Mouse (Mus musculus) limb, embryonic 13.5 days (tissue): ENCODE data around the gene Cask. TPM values are rescaled to one million over a fixed set of nuclear protein-coding genes. Genes with fewer than 3 reads are reported as not detected.

ENCODE experiments used
- ATAC-seq: fragments of 200-750 bp; cut with Nextera tagmentation; 2 replicates; pipeline ENCODE4 v1.8.0; 2017; ENCODE audit warnings: low read depth, moderate number of reproducible peaks, moderate TSS enrichment; ENCODE audit not compliant: low FRiP score
- H3K27ac ChIP-seq: fragments of 300-500 bp; sonication (generic); 2 replicates; pipeline ENCODE4 v1.5.1; 2015; ENCODE audit warnings: inconsistent platforms, mild to moderate bottlenecking, moderate library complexity
- H3K27me3 ChIP-seq: fragments of 300-500 bp; sonication (generic); 2 replicates; pipeline ENCODE4 v1.6.1; 2015; ENCODE audit warnings: mild to moderate bottlenecking, inconsistent platforms
- H3K36me3 ChIP-seq: fragments of 300-500 bp; sonication (generic); 2 replicates; pipeline ENCODE4 v1.6.1; 2015; ENCODE audit warnings: inconsistent platforms, mild to moderate bottlenecking, moderate library complexity
- H3K4me1 ChIP-seq: fragments of 300-500 bp; sonication (generic); 2 replicates; pipeline ENCODE4 v1.6.1; 2015; ENCODE audit warnings: inconsistent platforms
- H3K4me2 ChIP-seq: fragments of 300-500 bp; sonication (generic); replicated peaks from 2 replicates; pipeline ENCODE4 v1.6.1; 2015; ENCODE audit warnings: inconsistent platforms, mild to moderate bottlenecking, moderate library complexity
- H3K4me3 ChIP-seq: fragments of 300-500 bp; sonication (generic); 2 replicates; pipeline ENCODE4 v1.5.1; 2015; ENCODE audit warnings: moderate library complexity, mild to moderate bottlenecking, inconsistent platforms
- H3K9ac ChIP-seq: fragments of 300-500 bp; sonication (generic); 2 replicates; pipeline ENCODE4 v1.6.1; 2015; ENCODE audit warnings: mild to moderate bottlenecking, inconsistent platforms
- H3K9me3 ChIP-seq: fragments of 300-500 bp; sonication (generic); 2 replicates; pipeline ENCODE4 v1.6.1; 2016; ENCODE audit warnings: inconsistent platforms
- WGBS: fragments of 180-500 bp; shearing (Covaris S2); methylation state at CpG from one replicate; pipeline ENCODE4 v1.1.7; 2015; 5-methylcytosine and 5-hydroxymethylcytosine counted together
- polyA plus RNA-seq: library from polyadenylated mRNA; unstranded; fragments of >200 nt; fragmentation: Nextera tagmentation; extraction: Ambion mirVana; gene quantifications from 2 replicates; pipeline ENCODE4 v1.2.1, GENCODE M21; 2015

Cask gene
- polyA plus RNA-seq, 1 experiment from 2014 or later, result 20.4 TPM

GRCm38 (mm10) chrX:13710174-13710573 lies 141.0 kb downstream of the Cask start:
- no peak for ATAC-seq

GRCm38 (mm10) chrX:13705051-13705450 lies 146.1 kb downstream of the Cask start:
- Histone ChIP-seq H3K27ac (no peak overlapping the region), H3K9me3 (no peaks in the 10 kb centered on the region), H3K27me3 (no peaks in the 10 kb centered on the region), H3K36me3 (no peaks in the 10 kb centered on the region), H3K4me1 (no peaks in the 10 kb centered on the region), H3K9ac (no peak overlapping the region), H3K4me2 (no peak overlapping the region), H3K4me3 (no peak overlapping the region)
- ATAC-seq, result peak; percentile 86
- 20% methylated on average over 2 of the region's 2 CpGs for WGBS

More at GRCm38 (mm10) chrX:13710174-13710573, 141.0 kb downstream of the Cask start:
- H3K4me1 ChIP-seq, result no peaks in the 10 kb centered on the region
- H3K27me3 ChIP-seq, result no peaks in the 10 kb centered on the region
- peaks cover 4% of the 10 kb centered on the region for H3K36me3 ChIP-seq
- no peak overlapping the region for H3K9ac ChIP-seq
- H3K4me2 ChIP-seq, result no peak overlapping the region
- no peaks in the 10 kb centered on the region for H3K9me3 ChIP-seq
- no peak overlapping the region for H3K4me3 ChIP-seq
- no peak overlapping the region for H3K27ac ChIP-seq
- WGBS, result 55% methylated on average over 2 of the region's 2 CpGs

GRCm38 (mm10) chrX:13700681-13701080 lies 150.5 kb downstream of the Cask start:
- no peaks in the 10 kb centered on the region for H3K4me1 ChIP-seq
- H3K9me3 ChIP-seq, result no peaks in the 10 kb centered on the region
- WGBS, result 90% methylated on average over 3 of the region's 3 CpGs
- H3K9ac ChIP-seq, result no peak overlapping the region
- no peak overlapping the region for H3K4me3 ChIP-seq
- H3K27me3 ChIP-seq, result no peaks in the 10 kb centered on the region
- no peak for ATAC-seq
- H3K4me2 ChIP-seq, result no peak overlapping the region
- H3K27ac ChIP-seq, result no peak overlapping the region
- H3K36me3 ChIP-seq, result no peaks in the 10 kb centered on the region

GRCm38 (mm10) chrX:13691865-13692264 lies 159.3 kb downstream of the Cask start:
- Histone ChIP-seq H3K4me1 (no peaks in the 10 kb centered on the region), H3K27ac (no peak overlapping the region), H3K4me2 (no peak overlapping the region), H3K9ac (no peak overlapping the region), H3K4me3 (no peak overlapping the region), H3K36me3 (no peaks in the 10 kb centered on the region), H3K27me3 (no peaks in the 10 kb centered on the region), H3K9me3 (no peaks in the 10 kb centered on the region)
- no peak for ATAC-seq
- 88% methylated on average over 4 of the region's 4 CpGs for whole genome bisulfite sequencing

- 78% methylated on average over 2 of the region's 2 CpGs for WGBS
Observed at GRCm38 (mm10) chrX:13688356-13688755, 162.8 kb downstream of the Cask start.

DNA sequence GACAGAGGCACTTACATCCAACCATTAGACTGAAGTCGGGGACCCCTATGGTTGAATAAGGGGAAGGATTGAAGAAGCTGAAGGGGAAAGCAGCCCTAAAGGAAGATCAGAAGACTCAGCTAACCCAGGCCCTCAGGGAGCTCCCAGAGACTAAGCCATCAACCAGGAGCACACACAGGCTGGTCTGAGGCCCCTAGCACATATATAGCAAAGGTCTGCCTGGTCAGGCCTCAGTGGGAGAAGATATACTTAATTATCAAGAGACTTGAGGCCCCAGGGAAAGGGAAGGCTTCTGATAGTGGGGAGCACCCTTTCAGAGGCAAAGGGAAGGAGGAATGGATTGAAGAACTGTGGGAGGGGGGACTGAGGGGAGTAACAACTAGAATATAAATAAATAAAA lies 164.6 kb downstream of the Cask start:
- Histone ChIP-seq H3K9me3 (no peaks in the 10 kb centered on the region), H3K9ac (no peak overlapping the region), H3K4me2 (no peak overlapping the region), H3K27me3 (peaks cover 2% of the 10 kb centered on the region; the same call in 1 of the 2 replicates), H3K36me3 (no peaks in the 10 kb centered on the region), H3K4me1 (no peaks in the 10 kb centered on the region), H3K4me3 (no peak overlapping the region), H3K27ac (no peak overlapping the region)
- no peak for ATAC-seq
- WGBS, result 79% methylated on average over 1 of the region's 1 CpGs

More at GRCm38 (mm10) chrX:13688356-13688755, 162.8 kb downstream of the Cask start:
- H3K9ac ChIP-seq, result no peak overlapping the region
- no peak for ATAC-seq
- no peak overlapping the region for H3K4me2 ChIP-seq
- no peaks in the 10 kb centered on the region for H3K9me3 ChIP-seq
- no peaks in the 10 kb centered on the region for H3K27me3 ChIP-seq
- no peak overlapping the region for H3K27ac ChIP-seq
- no peak overlapping the region for H3K4me3 ChIP-seq
- H3K4me1 ChIP-seq, result no peaks in the 10 kb centered on the region
- no peaks in the 10 kb centered on the region for H3K36me3 ChIP-seq

DNA sequence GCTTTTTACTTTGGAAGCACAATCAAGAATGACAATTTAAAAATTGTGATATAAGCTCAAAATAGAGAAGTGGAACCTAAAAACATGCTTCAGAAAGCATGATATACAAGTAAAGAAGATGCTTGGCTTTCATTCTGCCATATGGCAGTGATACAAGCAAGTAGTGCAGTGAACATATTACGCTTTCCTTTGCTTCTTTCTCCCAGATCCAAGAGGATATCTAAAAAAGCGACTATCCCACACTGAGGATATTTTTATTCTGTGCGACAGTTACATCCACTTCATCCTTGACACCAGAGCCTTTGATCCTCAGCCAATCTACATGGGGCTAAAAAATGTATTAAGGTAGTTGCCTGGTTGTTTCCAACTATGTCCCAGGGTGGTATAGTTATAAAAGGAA lies 169.4 kb downstream of the Cask start:
- Histone ChIP-seq H3K4me3 (no peak overlapping the region), H3K4me1 (no peaks in the 10 kb centered on the region), H3K4me2 (no peak overlapping the region), H3K27me3 (peaks cover 2% of the 10 kb centered on the region; the same call in 1 of the 2 replicates), H3K27ac (no peak overlapping the region), H3K36me3 (no peaks in the 10 kb centered on the region), H3K9ac (no peak overlapping the region), H3K9me3 (no peaks in the 10 kb centered on the region)
- no peak for ATAC-seq
- WGBS, result 85% methylated on average over 3 of the region's 3 CpGs

DNA sequence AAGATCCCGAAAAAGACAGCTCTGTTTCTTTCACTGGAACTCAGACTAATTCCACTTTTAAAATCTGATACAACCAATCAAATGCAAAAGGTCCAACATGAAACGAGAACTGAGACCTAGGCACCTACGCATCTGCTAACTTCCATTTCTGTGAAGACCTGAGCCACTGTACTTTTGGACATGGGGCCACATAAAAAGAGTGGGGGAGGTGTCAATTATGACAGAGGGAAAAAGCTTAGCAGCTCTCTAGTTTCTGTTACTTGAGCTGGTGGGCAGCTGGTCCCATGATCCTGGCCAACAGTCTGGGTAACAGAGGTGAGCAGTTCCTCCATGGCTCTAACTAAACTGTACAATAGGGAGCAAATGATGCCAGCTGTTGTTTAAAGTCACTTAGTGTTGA lies 178.2 kb downstream of the Cask start:
- no peaks in the 10 kb centered on the region for H3K9me3 ChIP-seq
- H3K9ac ChIP-seq, result no peak overlapping the region
- no peaks in the 10 kb centered on the region for H3K27me3 ChIP-seq
- H3K4me1 ChIP-seq, result no peaks in the 10 kb centered on the region
- 87% methylated on average over 3 of the region's 3 CpGs for WGBS
- ATAC-seq, result no peak
- H3K36me3 ChIP-seq, result no peaks in the 10 kb centered on the region
- H3K4me3 ChIP-seq, result no peak overlapping the region
- H3K4me2 ChIP-seq, result no peak overlapping the region
- H3K27ac ChIP-seq, result no peak overlapping the region

GRCm38 (mm10) chrX:13670342-13670741 lies 180.8 kb downstream of the Cask start:
- H3K9me3 ChIP-seq, result no peaks in the 10 kb centered on the region
- H3K27ac ChIP-seq, result no peak overlapping the region
- no peak overlapping the region for H3K9ac ChIP-seq
- no peaks in the 10 kb centered on the region for H3K36me3 ChIP-seq
- no peaks in the 10 kb centered on the region for H3K27me3 ChIP-seq
- no peak overlapping the region for H3K4me3 ChIP-seq
- no peak overlapping the region for H3K4me2 ChIP-seq
- WGBS, result 88% methylated on average over 3 of the region's 3 CpGs
- no peak for ATAC-seq
- no peaks in the 10 kb centered on the region for H3K4me1 ChIP-seq

DNA sequence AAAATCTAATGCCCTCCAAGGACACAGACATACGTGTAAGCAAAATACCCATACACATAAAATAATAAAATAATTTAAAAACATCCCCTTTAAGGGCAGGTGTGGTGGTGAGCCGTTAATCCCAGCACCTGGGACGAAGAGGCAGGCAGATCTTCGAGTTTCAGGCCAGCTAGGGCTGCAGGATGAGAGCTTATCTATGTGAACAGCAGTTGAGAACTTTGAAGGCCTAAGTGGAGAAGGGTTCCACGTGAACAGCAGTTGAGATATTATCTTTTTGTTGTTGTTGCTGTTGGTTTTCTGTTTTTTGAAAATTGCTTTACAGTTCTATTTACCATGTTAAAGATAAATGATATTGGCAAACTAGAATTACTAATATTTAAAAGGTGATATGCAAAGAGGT lies 182.3 kb downstream of the Cask start:
- Histone ChIP-seq H3K36me3 (no peaks in the 10 kb centered on the region), H3K27ac (no peak overlapping the region), H3K27me3 (no peaks in the 10 kb centered on the region), H3K4me2 (no peak overlapping the region), H3K9ac (no peak overlapping the region), H3K9me3 (no peaks in the 10 kb centered on the region), H3K4me1 (no peaks in the 10 kb centered on the region), H3K4me3 (no peak overlapping the region)
- 81% methylated on average over 5 of the region's 5 CpGs for WGBS
- ATAC-seq, result no peak

GRCm38 (mm10) chrX:13661063-13661462 lies 190.1 kb downstream of the Cask start, which contains the start of gene Gpr82:
Gene Gpr82 (plus strand): TSS chrX:13661363.
- H3K36me3 ChIP-seq, result no peaks in the 10 kb centered on the region
- H3K4me1 ChIP-seq, result no peaks in the 10 kb centered on the region
- no peak within 1 kb of the TSS for H3K9ac ChIP-seq
- H3K27ac ChIP-seq, result no peak within 1 kb of the TSS
- no peak within 1 kb of the TSS for H3K4me3 ChIP-seq
- ATAC-seq, result no peak
- no peak within 1 kb of the TSS for H3K4me2 ChIP-seq
- WGBS, result 86% methylated on average over 5 of the region's 5 CpGs
- H3K27me3 ChIP-seq, result no peaks in the 10 kb centered on the region
- no peaks in the 10 kb centered on the region for H3K9me3 ChIP-seq

DNA sequence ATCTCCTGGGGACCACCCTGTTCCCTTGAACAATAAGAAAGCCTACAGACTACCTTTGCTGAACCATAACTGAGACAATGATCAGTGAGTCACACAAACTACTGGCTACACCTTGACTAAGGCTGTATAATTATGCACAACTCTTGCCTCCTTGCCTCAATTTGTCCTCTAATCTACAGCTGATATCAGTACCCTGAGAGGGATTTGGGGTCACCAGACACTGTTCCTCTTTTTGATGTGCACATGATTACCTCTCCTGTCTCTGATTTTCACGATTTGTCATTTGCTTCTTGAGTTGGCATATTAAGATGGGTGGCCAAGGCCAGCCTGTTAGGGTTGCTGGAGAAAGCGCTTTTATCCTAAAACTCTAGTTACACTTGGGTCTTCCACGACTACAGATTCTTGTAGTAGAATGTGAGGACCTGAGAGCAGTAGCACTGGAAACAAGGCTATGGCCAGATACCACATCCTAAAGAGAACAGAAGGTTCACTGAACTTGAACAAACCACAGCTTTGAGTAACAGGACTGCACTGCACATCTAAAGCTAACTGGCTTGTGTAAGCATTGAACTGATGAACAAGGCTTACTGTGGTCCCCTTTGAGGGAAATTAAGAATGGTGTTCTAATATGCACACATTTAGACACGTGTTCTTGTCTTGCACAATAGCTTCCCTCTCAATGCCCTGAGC lies 191.8 kb downstream of the Cask start:
- H3K27ac ChIP-seq, result no peak overlapping the region
- H3K9me3 ChIP-seq, result no peaks in the 10 kb centered on the region
- no peaks in the 10 kb centered on the region for H3K36me3 ChIP-seq
- H3K27me3 ChIP-seq, result no peaks in the 10 kb centered on the region
- 69% methylated on average over 4 of the region's 4 CpGs for WGBS
- H3K9ac ChIP-seq, result no peak overlapping the region
- ATAC-seq, result no peak
- H3K4me2 ChIP-seq, result no peak overlapping the region
- H3K4me3 ChIP-seq, result no peak overlapping the region
- peaks cover 8% of the 10 kb centered on the region; the same call in 1 of the 2 replicates for H3K4me1 ChIP-seq

- peaks cover 8% of the 10 kb centered on the region; the same call in 1 of the 2 replicates for H3K4me1 ChIP-seq
- H3K4me3 ChIP-seq, result no peak overlapping the region
- H3K27me3 ChIP-seq, result no peaks in the 10 kb centered on the region
- ATAC-seq, result no peak
- no peaks in the 10 kb centered on the region for H3K9me3 ChIP-seq
- H3K9ac ChIP-seq, result no peak overlapping the region
- WGBS, result 67% methylated on average over 3 of the region's 3 CpGs
- H3K36me3 ChIP-seq, result no peaks in the 10 kb centered on the region
- H3K27ac ChIP-seq, result no peak overlapping the region
- H3K4me2 ChIP-seq, result no peak overlapping the region
Observed at GRCm38 (mm10) chrX:13658616-13659140, 192.5 kb downstream of the Cask start.
